Mouse (Mus musculus) hindbrain, embryonic 16.5 days (tissue): ENCODE results near the gene Ctdsp2. TPM values are rescaled to one million over a fixed set of nuclear protein-coding genes. Genes with fewer than 3 reads are reported as not detected.
A peak's percentile ranks its signal among the peaks of the same experiment; 100 is the strongest.

Experiments
- ATAC-seq: fragments of 200-750 bp; cut with Nextera tagmentation; 2 replicates; pipeline ENCODE4 v1.8.0; 2017; ENCODE audit warnings: moderate TSS enrichment, moderate library complexity
- H3K27ac ChIP-seq: fragments of 300-500 bp; sonication (generic); 2 replicates; pipeline ENCODE4 v1.5.1; 2014; ENCODE audit warnings: low read depth, mild to moderate bottlenecking, control low read depth, low read length, moderate library complexity
- H3K27me3 ChIP-seq: fragments of 300-500 bp; sonication (generic); replicated peaks from 2 replicates; pipeline ENCODE4 v1.6.1; 2014; ENCODE audit warnings: low read length; ENCODE audit not compliant: control insufficient read depth, insufficient read depth
- H3K36me3 ChIP-seq: fragments of 300-500 bp; sonication (generic); 2 replicates; pipeline ENCODE4 v1.6.1; 2014; ENCODE audit warnings: mild to moderate bottlenecking, low read length, moderate library complexity, mixed read lengths; ENCODE audit not compliant: control insufficient read depth, insufficient read depth
- H3K4me1 ChIP-seq: fragments of 300-500 bp; sonication (generic); 2 replicates; pipeline ENCODE4 v1.6.1; 2014; ENCODE audit warnings: low read depth, low read length; ENCODE audit not compliant: control insufficient read depth, insufficient read depth
- H3K4me2 ChIP-seq: fragments of 300-500 bp; sonication (generic); 2 replicates; pipeline ENCODE4 v1.6.1; 2014; ENCODE audit warnings: mild to moderate bottlenecking, low read length, control low read depth, moderate library complexity
- H3K4me3 ChIP-seq: fragments of 300-500 bp; sonication (generic); 2 replicates; pipeline ENCODE4 v1.5.1; 2014; ENCODE audit warnings: mild to moderate bottlenecking, low read length, control low read depth, moderate library complexity
- H3K9ac ChIP-seq: fragments of 300-500 bp; sonication (generic); 2 replicates; pipeline ENCODE4 v1.6.1; 2014; ENCODE audit warnings: low read depth, mild to moderate bottlenecking, control low read depth, low read length, moderate library complexity
- H3K9me3 ChIP-seq: fragments of 300-500 bp; sonication (generic); 2 replicates; pipeline ENCODE4 v1.6.1; 2014; ENCODE audit warnings: mild to moderate bottlenecking, low read length, moderate library complexity; ENCODE audit not compliant: control insufficient read depth
- whole genome bisulfite sequencing: fragments of 180-500 bp; shearing (Covaris S2); extraction: QIAGEN DNeasy Blood & Tissue Kit; methylation state at CpG from one replicate; pipeline ENCODE4 v1.1.7; 2014; 5-methylcytosine and 5-hydroxymethylcytosine counted together
- polyA plus RNA-seq: library from polyadenylated mRNA; unstranded; fragments of >200 nt; fragmentation: Nextera tagmentation; extraction: Ambion mirVana; gene quantifications from 2 replicates; pipeline ENCODE4 v1.2.1, GENCODE M21; 2015

Gene Ctdsp2
- polyA plus RNA-seq, 1 experiment from 2014 or later: 13.7 TPM

DNA sequence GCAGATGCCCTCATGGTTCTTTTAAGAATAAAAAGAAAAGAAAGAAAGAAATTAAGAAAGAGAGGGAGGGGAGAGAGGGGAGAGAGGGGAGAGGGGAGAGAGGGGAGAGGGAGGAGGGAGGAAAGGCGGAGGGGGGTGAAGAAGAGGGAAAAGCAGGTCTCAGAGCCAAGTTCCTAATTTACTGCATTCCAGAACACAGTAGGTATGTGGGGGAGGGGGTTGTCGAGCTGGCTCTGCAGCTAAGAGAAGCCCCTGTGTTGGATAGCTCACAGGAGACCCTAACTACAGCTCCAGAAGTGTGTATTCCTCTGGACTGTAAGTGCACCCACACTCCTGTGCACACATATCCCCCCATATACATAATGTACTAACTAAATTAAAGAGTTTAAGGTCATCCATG, 38.6 kb downstream of the Ctdsp2 start:
- Histone ChIP-seq H3K36me3 (no peaks in the 10 kb centered on the region), H3K27ac (no peak overlapping the region), H3K4me2 (no peak overlapping the region), H3K4me1 (no peaks in the 10 kb centered on the region), H3K9me3 (no peaks in the 10 kb centered on the region), H3K9ac (no peak overlapping the region), H3K4me3 (no peak overlapping the region), H3K27me3 (no peaks in the 10 kb centered on the region)
- 36% methylated on average over 2 of the region's 2 CpGs for WGBS
- ATAC-seq: no peak

- peaks cover 6% of the 10 kb centered on the region for H3K36me3 ChIP-seq
- no peak for ATAC-seq
Measured at GRCm38 (mm10) chr10:127018422-127018821, 39.9 kb downstream of the Ctdsp2 start.

GRCm38 (mm10) chr10:127030336-127031296, 52.1 kb downstream of the Ctdsp2 start, which contains the start of gene Tsfm:
Gene Tsfm (minus strand): TSS chr10:127030840.
- H3K4me3 ChIP-seq: peak within 1 kb of the TSS; percentile 93
- no peaks in the 10 kb centered on the region for H3K27me3 ChIP-seq
- H3K9ac ChIP-seq: peak within 1 kb of the TSS; percentile 92
- peaks cover 11% of the 10 kb centered on the region for H3K36me3 ChIP-seq
- no peaks in the 10 kb centered on the region for H3K9me3 ChIP-seq
- peak; percentile 89 for ATAC-seq
- peaks cover 6% of the 10 kb centered on the region for H3K4me1 ChIP-seq
- 6% methylated on average over 46 of the region's 56 CpGs for WGBS
- H3K27ac ChIP-seq: peak within 1 kb of the TSS; percentile 83
- peak within 1 kb of the TSS; percentile 84 for H3K4me2 ChIP-seq

More at GRCm38 (mm10) chr10:127018422-127018821, 39.9 kb downstream of the Ctdsp2 start:
- Histone ChIP-seq H3K27me3 (no peaks in the 10 kb centered on the region), H3K9ac (no peak overlapping the region), H3K9me3 (no peaks in the 10 kb centered on the region), H3K4me1 (no peaks in the 10 kb centered on the region), H3K4me2 (no peak overlapping the region), H3K4me3 (no peak overlapping the region), H3K27ac (no peak overlapping the region)
- 76% methylated on average over 16 of the region's 16 CpGs for WGBS

DNA sequence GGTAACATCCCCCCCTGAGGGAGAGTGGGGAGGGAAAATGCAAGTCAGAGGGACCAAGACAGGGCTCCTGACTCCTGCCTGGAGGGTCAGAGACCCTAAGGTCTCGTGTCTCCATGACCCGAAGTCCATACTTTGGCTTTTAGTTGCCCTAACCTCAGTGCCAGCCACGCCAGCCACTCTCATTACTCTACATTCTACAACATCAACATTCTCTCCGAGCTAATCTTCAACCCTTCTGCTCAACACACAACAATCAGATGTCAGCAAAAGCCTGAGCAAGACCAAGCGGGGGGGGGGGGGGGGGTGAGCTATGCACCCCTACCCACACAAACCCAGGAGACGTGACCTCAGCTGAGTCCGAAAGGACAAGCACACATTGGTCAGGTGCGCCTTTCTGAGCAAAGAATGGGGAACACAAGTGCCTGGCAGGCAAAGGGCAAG, 54.8 kb downstream of the Ctdsp2 start:
- ATAC-seq: no peak
- H3K27ac ChIP-seq: no peak overlapping the region
- no peak overlapping the region for H3K4me3 ChIP-seq
- no peak overlapping the region for H3K9ac ChIP-seq
- no peaks in the 10 kb centered on the region for H3K9me3 ChIP-seq
- 86% methylated on average over 8 of the region's 8 CpGs for WGBS
- peaks cover 3% of the 10 kb centered on the region; the same call in 1 of the 2 replicates for H3K36me3 ChIP-seq
- H3K4me2 ChIP-seq: no peak overlapping the region
- no peaks in the 10 kb centered on the region; the same call in 1 of the 2 replicates for H3K27me3 ChIP-seq
- peaks cover 6% of the 10 kb centered on the region for H3K4me1 ChIP-seq

- H3K9ac ChIP-seq: no peak overlapping the region
- no peak overlapping the region for H3K27ac ChIP-seq
- no peaks in the 10 kb centered on the region for H3K36me3 ChIP-seq
- ATAC-seq: no peak
- H3K9me3 ChIP-seq: no peaks in the 10 kb centered on the region
- H3K4me3 ChIP-seq: no peak overlapping the region
- peaks cover 5% of the 10 kb centered on the region for H3K4me1 ChIP-seq
- WGBS: 85% methylated on average over 12 of the region's 12 CpGs
- H3K27me3 ChIP-seq: peaks cover 4% of the 10 kb centered on the region
- no peak overlapping the region for H3K4me2 ChIP-seq
Measured at GRCm38 (mm10) chr10:127036273-127036672, 57.8 kb downstream of the Ctdsp2 start.

GRCm38 (mm10) chr10:127037641-127038040, 59.1 kb downstream of the Ctdsp2 start:
- peaks cover 10% of the 10 kb centered on the region for H3K4me1 ChIP-seq
- no peak overlapping the region for H3K4me2 ChIP-seq
- no peak overlapping the region for H3K4me3 ChIP-seq
- H3K27ac ChIP-seq: no peak overlapping the region
- H3K27me3 ChIP-seq: peaks cover 4% of the 10 kb centered on the region
- no peaks in the 10 kb centered on the region for H3K9me3 ChIP-seq
- ATAC-seq: no peak
- no peaks in the 10 kb centered on the region for H3K36me3 ChIP-seq
- 67% methylated on average over 12 of the region's 12 CpGs for WGBS
- H3K9ac ChIP-seq: no peak overlapping the region

GRCm38 (mm10) chr10:127040569-127041214, 62.2 kb downstream of the Ctdsp2 start:
- peak; percentile 3; the same call in 1 of the 2 replicates for ATAC-seq
- H3K27me3 ChIP-seq: peaks cover 4% of the 10 kb centered on the region
- H3K36me3 ChIP-seq: 0 out of 2 replicates have a peak, but pooled peaks cover 4% of the 10 kb centered on the region
- no peaks in the 10 kb centered on the region for H3K9me3 ChIP-seq
- peak overlapping the region; percentile 70 for H3K9ac ChIP-seq
- peak overlapping the region; percentile 98 for H3K4me2 ChIP-seq
- WGBS: 2% methylated on average over 20 of the region's 20 CpGs
- peak overlapping the region; percentile 96 for H3K4me3 ChIP-seq
- peak overlapping the region; percentile 25; the same call in 1 of the 2 replicates for H3K27ac ChIP-seq
- peaks cover 13% of the 10 kb centered on the region for H3K4me1 ChIP-seq

DNA sequence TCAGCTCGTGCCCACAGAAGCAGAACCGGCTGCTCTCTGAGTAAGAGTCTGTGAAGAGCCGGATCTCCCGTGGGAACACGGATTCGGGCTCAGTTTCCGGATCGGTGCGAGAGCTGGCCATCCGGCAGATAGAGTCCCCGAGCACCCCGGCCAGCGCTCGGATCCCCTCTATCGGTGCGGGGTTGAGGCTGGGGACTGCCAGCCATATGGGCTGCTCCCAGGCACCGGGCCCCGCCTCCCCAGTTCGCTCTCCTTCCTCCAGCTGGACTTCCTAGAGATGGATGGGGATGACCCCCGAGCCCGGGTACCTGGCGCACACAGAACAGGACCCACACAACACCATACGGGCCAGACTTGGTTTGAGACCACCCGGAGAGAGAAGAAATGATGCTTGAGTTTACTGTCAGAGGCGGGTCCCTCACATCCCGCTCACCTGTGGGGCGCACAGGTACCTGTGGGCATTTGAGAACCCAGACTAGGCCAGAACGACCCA, 62.8 kb downstream of the Ctdsp2 start, which contains the start of the genes Mettl1 and Eef1akmt3:
TSS of gene Mettl1 (plus strand) at position 141 of the 493 bp plus-strand sequence.
TSS of gene Eef1akmt3 (minus strand) at position 240 of the 493 bp plus-strand sequence.
- 0% methylated on average over 23 of the region's 28 CpGs for WGBS
- Histone ChIP-seq H3K36me3 (0 out of 2 replicates have a peak, but pooled peaks cover 4% of the 10 kb centered on the region), H3K27ac (peak within 1 kb of the TSS; percentile 67), H3K4me1 (peaks cover 13% of the 10 kb centered on the region), H3K27me3 (peaks cover 4% of the 10 kb centered on the region), H3K4me3 (peak within 1 kb of the TSS; percentile 96), H3K4me2 (peak within 1 kb of the TSS; percentile 98), H3K9ac (peak within 1 kb of the TSS; percentile 70), H3K9me3 (no peaks in the 10 kb centered on the region)
- ATAC-seq: peak; percentile 76
